Mouse (Mus musculus) layer of hippocampus, adult 2 months (tissue): Measurements from ENCODE around the gene Pou3f3. TPM values are rescaled to one million over a fixed set of nuclear protein-coding genes. Genes with fewer than 3 reads are reported as not detected.

ENCODE experiments used
- DNase-seq, 2 experiments: peaks; one replicate each; pipeline ENCODE4 v3.0.0; 2022; ENCODE audit warnings: low spot score in 2 of 2
- H3K27ac ChIP-seq: fragments of 200-600 bp; 2 replicates; pipeline ENCODE4 v1.8.1; 2022
- H3K4me3 ChIP-seq: fragments of 200-600 bp; 2 replicates; pipeline ENCODE4 v1.8.1; 2022; ENCODE audit warnings: mild to moderate bottlenecking
- CTCF ChIP-seq: fragments of 200-600 bp; conservative IDR thresholded peaks from 2 replicates; pipeline ENCODE4 v1.8.1; 2022; ENCODE audit warnings: antibody characterized with exemption, mild to moderate bottlenecking, moderate library complexity
- long read RNA-seq, 2 experiments: library from polyadenylated mRNA; stranded (forward); transcript quantifications; one replicate each; pipeline ENCODE4 v2.0.0; 2021; ENCODE audit warnings: borderline mapping rate in 2 of 2
- total RNA-seq, 2 experiments: library from RNA; stranded (reverse); gene quantifications; 2 replicates each; pipeline ENCODE4 v1.2.3; 2021

The Pou3f3 gene
- 10 to 100 TPM; 60.7 to 66.4 TPM for total RNA-seq
- long read RNA-seq, experiment 1, full-length matches to known transcripts = 18 of 18 reads
- long read RNA-seq, experiment 1, partial matches to known transcripts = 0 of 18 reads
- long read RNA-seq, experiment 1, other reads (novel, unspliced or antisense) = 0 of 18 reads
- long read RNA-seq, experiment 2, full-length matches to known transcripts = 13 of 13 reads
- long read RNA-seq, experiment 2, partial matches to known transcripts = 0 of 13 reads
- long read RNA-seq, experiment 2, other reads (novel, unspliced or antisense) = 0 of 13 reads

- peak within 1 kb of the TSS; percentile 75 for H3K4me3 ChIP-seq
- TF ChIP-seq CTCF = peak; percentile 23
- H3K27ac ChIP-seq = peak within 1 kb of the TSS; percentile 98
- DNase-seq = peak; percentile 95 to 98
Observed at GRCm38 (mm10) chr1:42695578-42695915, at the start of gene Pou3f3. Gene Pou3f3, plus strand, starts transcription at chr1:42695768.

GRCm38 (mm10) chr1:42648366-42648935 is 47.1 kb upstream of the Pou3f3 start:
- peak in 1 of 2 experiments; percentile 50 for DNase-seq
- TF ChIP-seq CTCF = no peak
- H3K27ac ChIP-seq = peak overlapping the region; percentile 80

GRCm38 (mm10) chr1:42651461-42651860 is 44.1 kb upstream of the Pou3f3 start:
- Histone ChIP-seq H3K27ac (no peak overlapping the region), H3K4me3 (no peak overlapping the region)
- DNase-seq = no peak
- TF ChIP-seq CTCF = no peak

More at GRCm38 (mm10) chr1:42648366-42648935, 47.1 kb upstream of the Pou3f3 start:
- no peak overlapping the region for H3K4me3 ChIP-seq

GRCm38 (mm10) chr1:42667546-42667945 is 28.0 kb upstream of the Pou3f3 start:
- Histone ChIP-seq H3K4me3 (peak overlapping the region; percentile 12; the same call in 1 of the 2 replicates), H3K27ac (peak overlapping the region; percentile 79)
- no peak for DNase-seq
- no peak for TF ChIP-seq CTCF

- H3K27ac ChIP-seq = peak overlapping the region; percentile 98
- no peak overlapping the region for H3K4me3 ChIP-seq
- TF ChIP-seq CTCF = no peak
- DNase-seq = no peak
Observed at GRCm38 (mm10) chr1:42680673-42681072, 14.9 kb upstream of the Pou3f3 start.

GRCm38 (mm10) chr1:42681762-42682161 is 13.8 kb upstream of the Pou3f3 start:
- peak overlapping the region; percentile 98 for H3K27ac ChIP-seq
- TF ChIP-seq CTCF = no peak
- no peak for DNase-seq
- no peak overlapping the region for H3K4me3 ChIP-seq

- TF ChIP-seq CTCF = no peak
- Histone ChIP-seq H3K4me3 (peak overlapping the region; percentile 51), H3K27ac (peak overlapping the region; percentile 98)
- no peak for DNase-seq
Observed at GRCm38 (mm10) chr1:42683861-42684260, 11.7 kb upstream of the Pou3f3 start.

GRCm38 (mm10) chr1:42684345-42684744 is 11.2 kb upstream of the Pou3f3 start:
- DNase-seq = peak in 1 of 2 experiments; percentile 51
- peak overlapping the region; percentile 98 for H3K27ac ChIP-seq
- TF ChIP-seq CTCF = no peak

GRCm38 (mm10) chr1:42684783-42685182 is 10.8 kb upstream of the Pou3f3 start:
- peak overlapping the region; percentile 98 for H3K27ac ChIP-seq
- peak; percentile 80 for TF ChIP-seq CTCF

More at GRCm38 (mm10) chr1:42684345-42684744, 11.2 kb upstream of the Pou3f3 start:
- peak overlapping the region; percentile 51 for H3K4me3 ChIP-seq

GRCm38 (mm10) chr1:42685321-42685960 is 10.1 kb upstream of the Pou3f3 start:
- Histone ChIP-seq H3K27ac (peak overlapping the region; percentile 98), H3K4me3 (peak overlapping the region; percentile 51)
- no peak for DNase-seq
- TF ChIP-seq CTCF = no peak

More at GRCm38 (mm10) chr1:42684783-42685182, 10.8 kb upstream of the Pou3f3 start:
- peak; percentile 55 to 63 for DNase-seq
- peak overlapping the region; percentile 51 for H3K4me3 ChIP-seq

GRCm38 (mm10) chr1:42686194-42687131 is 9.1 kb upstream of the Pou3f3 start:
- TF ChIP-seq CTCF = no peak; the same call in 1 of the 2 replicates
- Histone ChIP-seq H3K27ac (peak overlapping the region; percentile 98), H3K4me3 (peak overlapping the region; percentile 51)
- DNase-seq = peak; percentile 56 to 66

- DNase-seq = no peak
- H3K27ac ChIP-seq = peak overlapping the region; percentile 98
- peak overlapping the region; percentile 51 for H3K4me3 ChIP-seq
- TF ChIP-seq CTCF = no peak
Observed at GRCm38 (mm10) chr1:42687271-42687670, 8.3 kb upstream of the Pou3f3 start.
